Mouse (Mus musculus) embryonic facial prominence, embryonic 13.5 days (tissue): ENCODE data around the gene Gtsf2. TPM values are rescaled to one million over a fixed set of nuclear protein-coding genes. Genes with fewer than 3 reads are reported as not detected.
"Not testable (repeated sequence)": the region's sequence is repeated elsewhere in the genome, so short reads cannot be mapped to it uniquely, and the experiment has no call there.

Experiments used
- ATAC-seq: fragments of 200-750 bp; cut with Nextera tagmentation; 2 replicates; pipeline ENCODE4 v1.8.0; 2017; ENCODE audit warnings: low read depth; ENCODE audit not compliant: insufficient number of reproducible peaks, insufficient read depth, low FRiP score, low TSS enrichment
- H3K27ac ChIP-seq: fragments of 300-500 bp; sonication (generic); 2 replicates; pipeline ENCODE4 v1.5.1; 2015; ENCODE audit warnings: moderate library complexity, mild to moderate bottlenecking, inconsistent platforms
- H3K27me3 ChIP-seq: fragments of 300-500 bp; sonication (generic); 2 replicates; pipeline ENCODE4 v1.6.1; 2015; ENCODE audit warnings: mild to moderate bottlenecking, inconsistent platforms
- H3K36me3 ChIP-seq: fragments of 300-500 bp; sonication (generic); 2 replicates; pipeline ENCODE4 v1.6.1; 2015; ENCODE audit warnings: mild to moderate bottlenecking, inconsistent platforms
- H3K4me1 ChIP-seq: fragments of 300-500 bp; sonication (generic); 2 replicates; pipeline ENCODE4 v1.6.1; 2015; ENCODE audit warnings: inconsistent platforms
- H3K4me2 ChIP-seq: fragments of 300-500 bp; sonication (generic); 2 replicates; pipeline ENCODE4 v1.6.1; 2015; ENCODE audit warnings: moderate library complexity, mild to moderate bottlenecking, inconsistent platforms
- H3K4me3 ChIP-seq: fragments of 300-500 bp; sonication (generic); 2 replicates; pipeline ENCODE4 v1.5.1; 2015; ENCODE audit warnings: mild to moderate bottlenecking, inconsistent platforms
- H3K9ac ChIP-seq: fragments of 300-500 bp; sonication (generic); 2 replicates; pipeline ENCODE4 v1.6.1; 2015; ENCODE audit warnings: mild to moderate bottlenecking, inconsistent platforms
- H3K9me3 ChIP-seq: fragments of 300-500 bp; sonication (generic); 2 replicates; pipeline ENCODE4 v1.6.1; 2016; ENCODE audit warnings: inconsistent platforms
- WGBS: fragments of 180-500 bp; shearing (Covaris S2); methylation state at CpG from one replicate; pipeline ENCODE4 v1.1.7; 2015; ENCODE audit warnings: mixed read lengths; 5-methylcytosine and 5-hydroxymethylcytosine counted together
- polyA plus RNA-seq: library from polyadenylated mRNA; unstranded; fragments of >200 nt; fragmentation: Nextera tagmentation; extraction: Ambion mirVana; gene quantifications from 2 replicates; pipeline ENCODE4 v1.2.1, GENCODE M21; 2015

The Gtsf2 gene
- polyA plus RNA-seq, 1 experiment from 2014 or later: not detected

DNA sequence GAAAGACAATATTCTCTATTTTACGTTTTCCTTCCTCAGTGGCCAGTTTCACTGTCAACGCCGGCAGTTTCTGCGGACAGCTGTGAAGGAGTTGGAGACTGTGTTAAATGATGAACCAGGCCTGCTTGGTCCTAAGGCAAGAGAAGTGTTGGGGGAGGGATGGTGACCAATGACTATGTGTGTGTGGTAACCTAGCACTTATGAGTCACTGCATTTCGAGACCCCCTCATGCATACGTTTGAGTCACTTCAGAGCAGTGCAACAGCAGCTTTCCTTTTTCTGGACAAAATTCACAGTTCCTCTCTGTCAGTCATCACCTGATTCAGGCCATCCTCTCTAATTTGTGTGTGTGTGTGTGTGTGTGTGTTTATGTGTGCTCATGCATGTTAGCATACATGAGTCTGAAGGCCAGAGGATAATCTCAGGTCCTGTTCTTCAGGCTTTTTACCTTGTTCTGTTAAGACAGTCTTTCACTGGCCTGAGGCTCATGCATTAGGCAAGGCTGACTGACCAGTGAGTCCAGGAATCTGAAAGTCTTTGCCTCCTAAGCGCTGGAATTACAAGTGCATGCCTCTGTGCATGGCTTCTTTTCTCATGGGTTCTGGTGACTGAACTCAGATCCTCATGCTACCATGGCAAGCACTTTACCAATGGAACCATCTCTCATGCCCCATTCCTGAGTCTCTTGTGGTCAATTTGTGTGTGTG, 23.4 kb upstream of the Gtsf2 start:
- Histone ChIP-seq H3K9ac (no peak overlapping the region), H3K27me3 (no peaks in the 10 kb centered on the region), H3K36me3 (no peaks in the 10 kb centered on the region), H3K27ac (no peak overlapping the region), H3K9me3 (no peaks in the 10 kb centered on the region), H3K4me3 (no peak overlapping the region), H3K4me2 (no peak overlapping the region), H3K4me1 (peaks cover 13% of the 10 kb centered on the region; the same call in 1 of the 2 replicates)
- WGBS: 77% methylated on average over 7 of the region's 7 CpGs
- no peak for ATAC-seq

DNA sequence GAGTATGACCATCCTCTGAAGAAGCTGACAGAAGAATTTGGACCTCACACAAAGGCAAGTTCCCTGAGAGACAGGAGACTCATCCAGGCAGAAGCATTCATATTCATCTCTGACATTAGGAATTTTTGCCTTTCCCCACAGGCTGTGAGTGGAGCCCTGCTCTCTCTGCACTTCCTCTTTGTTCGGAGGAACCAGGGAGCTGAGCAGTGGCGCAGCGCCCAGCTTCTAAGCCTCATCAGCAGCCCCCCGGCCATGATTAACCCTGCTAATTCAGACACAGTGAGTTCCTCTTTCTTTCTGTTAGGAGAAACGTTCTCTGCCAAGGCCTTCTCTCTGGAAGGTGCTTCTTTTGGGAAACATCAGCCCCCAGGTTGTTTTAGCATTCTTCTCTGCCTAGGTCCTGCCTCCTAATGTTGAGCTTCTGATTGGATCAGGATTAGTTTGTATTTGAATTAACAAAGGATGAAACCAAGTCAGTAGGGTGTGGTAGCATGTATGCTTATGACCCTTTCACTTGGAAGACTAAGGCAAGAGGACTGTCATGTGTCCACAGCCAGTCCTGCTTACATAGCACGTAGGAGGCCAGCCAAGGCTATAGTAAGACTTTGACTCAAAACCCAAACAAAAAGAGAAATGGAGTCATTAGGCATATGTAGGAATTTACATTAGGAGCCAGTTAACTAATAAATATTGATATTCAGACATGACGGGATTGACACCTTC, 14.4 kb upstream of the Gtsf2 start:
- Histone ChIP-seq H3K27ac (no peak overlapping the region), H3K9ac (no peak overlapping the region), H3K27me3 (no peaks in the 10 kb centered on the region), H3K4me2 (no peak overlapping the region), H3K36me3 (no peaks in the 10 kb centered on the region), H3K9me3 (no peaks in the 10 kb centered on the region), H3K4me3 (no peak overlapping the region), H3K4me1 (no peaks in the 10 kb centered on the region)
- 65% methylated on average over 7 of the region's 7 CpGs for WGBS
- no peak for ATAC-seq

DNA sequence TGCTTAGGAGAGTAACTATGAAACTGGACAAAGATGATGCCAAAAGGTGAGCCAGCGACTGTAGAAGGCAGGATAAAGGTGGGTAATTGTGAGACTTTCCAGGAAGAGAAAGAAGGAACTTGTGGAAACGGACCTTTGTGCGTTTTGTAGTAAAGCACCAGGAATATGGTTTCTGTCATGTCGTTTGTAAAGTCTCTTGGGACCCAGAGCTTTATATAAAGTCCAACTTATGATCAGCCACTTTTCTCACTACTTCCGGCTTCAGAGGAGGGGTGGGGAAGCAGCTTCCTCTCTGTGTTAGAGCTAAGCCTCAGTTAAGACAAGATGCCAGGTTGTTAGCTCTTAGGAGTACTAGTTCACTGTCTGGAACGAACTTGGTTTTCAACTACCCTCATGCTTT, 6.2 kb upstream of the Gtsf2 start:
- H3K9ac ChIP-seq: no peak overlapping the region
- no peaks in the 10 kb centered on the region for H3K9me3 ChIP-seq
- no peaks in the 10 kb centered on the region for H3K27me3 ChIP-seq
- no peak overlapping the region for H3K27ac ChIP-seq
- ATAC-seq: no peak
- H3K4me2 ChIP-seq: no peak overlapping the region
- H3K4me3 ChIP-seq: no peak overlapping the region
- H3K4me1 ChIP-seq: no peaks in the 10 kb centered on the region
- WGBS: 78% methylated on average over 6 of the region's 6 CpGs
- no peaks in the 10 kb centered on the region for H3K36me3 ChIP-seq

DNA sequence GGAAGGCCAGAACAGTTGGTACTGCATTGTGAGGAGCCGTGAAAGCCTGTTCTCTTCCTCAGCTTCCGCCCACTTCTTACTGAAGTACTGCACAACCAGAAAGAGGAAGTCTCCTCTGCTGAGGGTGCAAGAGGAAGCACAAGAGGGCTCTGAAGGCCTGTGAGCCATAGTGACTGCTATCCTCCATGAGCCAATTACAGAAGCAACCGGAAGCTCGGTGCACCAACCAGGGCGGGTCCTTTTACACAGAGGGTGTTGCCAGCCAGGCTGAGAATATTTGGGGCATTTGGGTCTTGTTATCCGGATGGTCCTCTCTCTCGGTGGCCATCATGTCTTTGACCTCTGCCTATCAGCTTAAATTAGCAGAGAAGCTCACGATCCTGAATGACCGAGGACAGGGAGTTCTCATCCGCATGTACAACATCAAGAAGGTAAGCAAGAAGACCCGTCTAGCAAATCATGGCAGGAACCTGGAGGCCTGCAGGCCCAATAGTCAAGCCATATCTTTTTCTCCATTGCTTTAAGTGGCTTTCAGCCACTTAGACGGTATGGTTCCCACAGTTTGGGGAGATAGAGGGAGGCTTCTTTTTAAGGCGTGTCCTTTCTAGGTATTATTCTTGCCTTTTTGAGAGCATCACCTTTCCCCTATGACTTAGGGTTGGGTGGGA, 5.4 kb upstream of the Gtsf2 start, which contains the start of gene Nckap1l:
Nckap1l (plus strand) TSS at position 244 of the 668 bp plus-strand sequence.
- Histone ChIP-seq H3K27me3 (no peaks in the 10 kb centered on the region), H3K4me1 (no peaks in the 10 kb centered on the region), H3K9me3 (no peaks in the 10 kb centered on the region), H3K4me3 (no peak within 1 kb of the TSS), H3K27ac (no peak within 1 kb of the TSS), H3K9ac (no peak within 1 kb of the TSS), H3K36me3 (no peaks in the 10 kb centered on the region), H3K4me2 (no peak within 1 kb of the TSS)
- no peak for ATAC-seq
- WGBS: 84% methylated on average over 13 of the region's 13 CpGs

DNA sequence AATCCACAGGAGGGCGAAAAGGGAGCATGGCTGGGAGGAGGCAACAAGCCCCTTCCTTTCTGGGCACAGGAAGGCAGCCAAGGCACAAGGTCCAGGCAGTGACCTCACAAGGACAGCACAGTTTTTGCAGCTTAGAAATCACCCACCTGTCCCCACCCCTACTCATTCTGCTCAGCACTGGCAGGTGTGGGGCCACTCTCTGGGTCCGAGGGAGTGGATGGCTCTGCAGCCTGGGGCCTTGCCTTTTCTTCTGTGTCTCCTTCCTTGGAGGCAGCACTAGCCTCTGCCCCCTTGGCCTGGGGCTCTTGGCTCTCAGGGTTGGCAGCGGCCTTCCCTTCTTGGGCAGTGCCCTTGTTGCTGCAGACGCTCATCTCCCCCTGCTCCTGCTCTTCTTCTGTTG, 2.3 kb downstream of the Gtsf2 start:
- ATAC-seq, H3K4me3 ChIP-seq, H3K9me3 ChIP-seq, H3K27ac ChIP-seq, H3K4me1 ChIP-seq, H3K4me2 ChIP-seq, H3K9ac ChIP-seq, H3K27me3 ChIP-seq, H3K36me3 ChIP-seq: not testable (repeated sequence)
- 77% methylated on average over 4 of the region's 4 CpGs for WGBS

DNA sequence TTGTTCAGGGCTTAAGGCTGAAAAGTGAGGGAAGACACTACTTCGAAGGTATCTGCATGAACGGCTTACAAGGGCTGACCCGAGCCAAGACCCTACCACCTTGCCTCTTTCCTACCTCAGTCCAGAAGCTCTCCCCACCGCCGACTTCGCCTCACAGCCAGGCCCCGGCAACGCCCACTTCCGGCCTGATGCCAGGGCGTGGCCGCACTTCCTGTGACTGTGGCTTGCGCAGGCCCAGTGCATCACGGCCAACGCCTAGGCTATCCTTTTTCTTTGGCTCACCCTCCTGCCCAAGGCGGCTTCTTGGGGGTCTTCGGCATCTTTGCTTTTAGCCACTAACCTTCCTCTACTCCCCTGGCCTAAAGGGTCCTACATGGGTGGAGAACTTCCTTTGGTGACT, 18.0 kb downstream of the Gtsf2 start, which contains the start of gene Gtsf1:
Gtsf1 (minus strand) TSS at position 230 of the 400 bp plus-strand sequence.
- H3K27me3 ChIP-seq: no peaks in the 10 kb centered on the region
- WGBS: 93% methylated on average over 16 of the region's 16 CpGs
- no peaks in the 10 kb centered on the region for H3K36me3 ChIP-seq
- ATAC-seq: no peak
- H3K9ac ChIP-seq: no peak within 1 kb of the TSS
- H3K4me1 ChIP-seq: no peaks in the 10 kb centered on the region
- H3K4me3 ChIP-seq: no peak within 1 kb of the TSS
- H3K4me2 ChIP-seq: no peak within 1 kb of the TSS
- 0 out of 2 replicates have a peak, but pooled peaks cover 3% of the 10 kb centered on the region for H3K9me3 ChIP-seq
- no peak within 1 kb of the TSS for H3K27ac ChIP-seq

DNA sequence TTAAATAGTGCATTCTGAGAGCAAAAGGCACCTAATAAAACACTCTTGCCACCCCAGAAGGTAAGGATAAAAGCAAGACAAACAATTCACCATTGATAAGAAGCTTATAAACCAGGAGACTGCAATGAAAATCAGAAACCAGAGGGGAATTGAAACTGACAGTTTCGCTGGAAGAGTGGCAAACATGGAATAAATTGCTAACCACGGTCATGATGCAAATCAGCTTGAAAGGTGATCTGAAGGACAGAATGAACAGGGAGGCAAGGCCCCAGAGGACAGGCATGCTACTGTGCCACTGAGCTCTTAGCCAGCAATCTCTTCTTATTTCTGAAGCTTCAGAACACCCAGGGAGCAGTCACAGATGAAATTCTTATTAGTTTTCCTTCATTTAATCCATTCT, 21.3 kb downstream of the Gtsf2 start:
- no peak for ATAC-seq
- no peak overlapping the region for H3K9ac ChIP-seq
- 0 out of 2 replicates have a peak, but pooled peaks cover 3% of the 10 kb centered on the region for H3K9me3 ChIP-seq
- no peak overlapping the region for H3K4me3 ChIP-seq
- no peaks in the 10 kb centered on the region for H3K36me3 ChIP-seq
- 28% methylated on average over 2 of the region's 2 CpGs for WGBS
- H3K27ac ChIP-seq: no peak overlapping the region
- H3K4me2 ChIP-seq: no peak overlapping the region
- no peaks in the 10 kb centered on the region for H3K4me1 ChIP-seq
- no peaks in the 10 kb centered on the region for H3K27me3 ChIP-seq

DNA sequence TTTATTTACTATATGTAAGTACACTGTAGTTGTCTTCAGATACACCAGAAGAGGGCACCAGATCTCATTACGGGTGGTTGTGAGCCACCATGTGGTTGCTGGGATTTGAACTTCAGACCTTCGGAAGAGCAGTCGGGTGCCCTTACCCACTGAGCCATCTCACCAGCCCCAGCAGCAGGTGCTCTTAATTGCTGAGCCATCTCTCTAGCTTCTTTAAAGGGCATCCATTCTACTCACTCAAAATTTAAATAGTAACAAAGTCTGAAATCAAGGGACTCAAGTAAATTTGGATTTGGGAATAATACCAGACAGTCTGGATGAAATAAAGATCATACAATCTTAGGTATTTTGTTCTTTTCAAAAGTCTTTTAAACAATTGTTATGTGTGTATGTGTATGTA, 42.7 kb downstream of the Gtsf2 start:
- H3K4me1 ChIP-seq, H3K9me3 ChIP-seq, H3K27ac ChIP-seq, H3K4me2 ChIP-seq, H3K4me3 ChIP-seq, H3K27me3 ChIP-seq, H3K36me3 ChIP-seq, H3K9ac ChIP-seq, ATAC-seq: not testable (repeated sequence)
- 87% methylated on average over 3 of the region's 3 CpGs for WGBS

DNA sequence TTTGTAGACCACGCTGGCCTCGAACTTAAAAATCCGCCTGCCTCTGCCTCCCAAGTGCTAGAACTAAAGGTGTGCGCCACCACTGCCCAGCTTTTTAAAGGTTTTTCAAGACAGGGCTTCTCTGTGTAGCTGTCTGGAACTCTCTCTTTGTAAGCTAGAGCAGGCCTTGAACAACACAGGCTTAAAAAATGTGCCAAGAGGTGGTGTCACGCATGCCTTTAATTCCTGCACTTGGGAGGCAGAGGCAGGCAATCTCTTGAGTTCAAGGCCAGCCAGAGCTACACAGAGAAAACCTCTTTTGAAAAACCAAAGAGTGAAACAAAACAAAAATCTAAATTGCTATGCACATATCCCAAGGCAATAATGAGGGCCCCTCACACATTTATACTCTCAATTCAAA, 46.9 kb downstream of the Gtsf2 start:
- no peak overlapping the region for H3K4me2 ChIP-seq
- 87% methylated on average over 5 of the region's 5 CpGs for WGBS
- no peaks in the 10 kb centered on the region for H3K4me1 ChIP-seq
- H3K9ac ChIP-seq: no peak overlapping the region
- ATAC-seq: no peak
- H3K27ac ChIP-seq: no peak overlapping the region
- H3K36me3 ChIP-seq: no peaks in the 10 kb centered on the region
- no peaks in the 10 kb centered on the region for H3K27me3 ChIP-seq
- no peaks in the 10 kb centered on the region for H3K9me3 ChIP-seq
- H3K4me3 ChIP-seq: no peak overlapping the region

DNA sequence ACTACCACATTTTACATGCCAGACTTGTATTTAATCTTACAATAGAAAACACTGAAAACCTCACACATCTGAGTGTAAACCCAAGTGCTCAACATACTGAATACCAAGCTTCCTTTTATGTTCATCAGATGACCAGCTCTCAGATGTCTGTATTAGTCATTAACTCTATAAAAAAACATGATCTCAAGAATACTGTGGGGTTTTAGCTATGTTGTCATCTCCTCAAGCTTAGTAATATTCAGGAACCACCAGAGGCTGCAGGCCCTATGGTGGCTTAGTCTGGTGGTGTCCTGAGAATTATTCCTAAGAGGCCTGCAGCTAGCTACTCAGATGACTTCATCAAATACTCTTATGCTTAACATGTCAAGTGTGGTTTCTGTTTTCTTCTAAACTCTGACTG, 54.7 kb downstream of the Gtsf2 start:
- no peaks in the 10 kb centered on the region for H3K4me1 ChIP-seq
- H3K9ac ChIP-seq: no peak overlapping the region
- no peak for ATAC-seq
- H3K4me3 ChIP-seq: no peak overlapping the region
- no peaks in the 10 kb centered on the region for H3K9me3 ChIP-seq
- no peaks in the 10 kb centered on the region for H3K36me3 ChIP-seq
- H3K27me3 ChIP-seq: no peaks in the 10 kb centered on the region
- no peak overlapping the region for H3K27ac ChIP-seq
- no peak overlapping the region for H3K4me2 ChIP-seq
